Mouse (Mus musculus): ENCODE results near the gene Nectin2.
A peak's percentile ranks its signal among the peaks of the same experiment; 100 is the strongest.

Gene Nectin2

DNA sequence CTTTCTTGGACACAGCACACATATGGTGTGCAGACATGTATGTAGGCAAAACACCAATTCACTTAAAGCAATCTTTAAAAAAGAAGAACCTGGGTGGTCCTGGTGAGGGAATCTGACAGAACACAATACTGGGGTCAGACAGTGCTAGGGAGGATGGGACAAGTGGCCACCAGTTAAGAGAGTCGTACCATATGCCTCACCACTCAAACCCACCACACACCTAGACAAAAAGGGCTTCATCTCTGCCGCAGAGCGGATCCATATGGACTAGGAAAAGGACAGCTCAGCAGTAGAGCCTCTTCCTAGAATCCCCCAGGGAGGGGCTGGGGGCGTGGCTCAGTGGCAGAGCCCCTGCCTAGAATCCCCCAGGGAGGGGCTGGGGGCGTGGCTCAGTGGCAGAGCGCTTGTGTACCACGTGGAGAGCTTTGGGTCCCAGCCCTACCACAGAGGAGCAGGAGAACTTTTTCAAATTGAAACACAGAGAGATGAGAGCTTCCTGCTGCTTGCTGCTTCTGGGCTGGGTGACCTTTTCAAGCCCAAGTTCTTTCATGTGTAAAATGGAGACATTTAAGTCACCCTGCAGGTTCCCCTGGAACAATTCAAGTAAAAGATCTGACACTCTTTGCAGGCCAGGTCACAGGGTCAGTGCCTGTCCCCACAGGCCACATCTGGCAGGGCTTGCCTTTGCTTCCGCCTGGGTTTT, 8.8 kb downstream of the Nectin2 start:
- DNase-seq: no peak

DNA sequence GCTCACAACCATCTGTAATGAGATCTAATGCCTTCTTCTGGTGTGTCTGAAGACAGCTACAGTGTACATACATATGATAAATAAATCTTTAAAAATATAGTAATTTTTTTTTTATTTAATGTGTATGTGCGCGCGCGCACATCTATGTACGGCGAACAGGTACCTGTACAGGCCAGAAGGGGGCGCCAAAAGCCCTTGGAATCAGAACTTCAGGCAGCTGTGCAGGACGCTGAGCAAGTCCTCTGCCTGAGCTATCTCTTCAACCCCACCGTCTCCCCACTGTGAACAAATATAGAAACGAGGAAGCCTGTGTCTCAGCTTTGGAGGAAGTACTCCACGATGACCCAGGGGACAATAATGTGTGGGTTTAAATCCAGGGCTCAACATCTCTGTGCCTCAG, 10.0 kb downstream of the Nectin2 start:
- DNase-seq: no peak

DNA sequence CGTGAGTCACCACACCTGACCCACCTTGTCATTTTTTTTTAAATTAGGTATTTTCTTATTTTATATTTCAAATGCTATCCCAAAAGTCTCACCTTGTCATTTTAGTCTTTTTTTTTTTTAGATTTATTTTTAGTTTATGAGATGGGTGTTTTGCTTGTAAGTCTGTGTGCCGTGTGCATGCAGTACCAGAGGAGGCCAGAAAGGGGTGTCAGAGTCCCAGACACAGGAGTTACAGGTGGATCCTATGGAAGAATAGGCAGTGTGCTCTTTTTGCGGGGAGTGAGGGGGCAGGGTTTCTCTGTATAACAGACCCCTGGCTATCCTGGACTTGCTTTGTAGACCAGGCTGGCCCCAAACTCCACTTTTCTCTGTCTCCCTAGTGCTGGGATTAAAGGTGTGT, 11.5 kb downstream of the Nectin2 start:
- DNase-seq: no peak

DNA sequence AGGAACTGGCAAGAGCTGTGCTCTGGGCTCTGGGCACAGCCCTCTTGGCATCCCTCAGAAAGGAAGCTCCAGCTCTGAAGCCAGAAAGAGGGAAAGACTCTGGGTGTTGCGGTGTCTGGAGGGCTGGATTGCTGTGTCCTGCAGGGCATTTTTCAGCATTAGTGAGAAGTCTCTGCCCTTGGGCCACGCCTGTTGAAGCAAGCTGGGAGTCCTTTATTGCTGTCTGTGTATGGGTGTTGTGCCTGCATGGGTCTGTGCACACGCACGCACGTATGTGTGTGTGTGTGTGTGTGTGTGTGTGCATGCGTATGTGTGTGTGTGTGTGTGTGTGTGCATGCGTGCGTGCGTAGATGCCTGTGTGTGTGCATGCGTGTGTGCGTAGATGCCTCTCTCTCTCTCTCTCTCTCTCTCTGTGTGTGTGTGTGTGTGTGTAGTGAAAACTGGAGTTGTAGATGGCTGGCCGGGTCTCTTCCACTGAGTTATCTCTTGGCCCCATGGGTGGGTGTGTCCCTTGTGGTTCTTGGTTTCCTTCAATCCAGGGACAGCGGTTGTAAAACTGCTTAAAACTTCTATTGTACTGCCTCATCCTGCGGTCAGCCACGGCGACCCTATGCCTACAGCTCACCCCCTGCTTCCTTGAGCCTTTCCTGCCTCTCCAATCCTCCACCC, 13.8 kb downstream of the Nectin2 start:
- DNase-seq: no peak

DNA sequence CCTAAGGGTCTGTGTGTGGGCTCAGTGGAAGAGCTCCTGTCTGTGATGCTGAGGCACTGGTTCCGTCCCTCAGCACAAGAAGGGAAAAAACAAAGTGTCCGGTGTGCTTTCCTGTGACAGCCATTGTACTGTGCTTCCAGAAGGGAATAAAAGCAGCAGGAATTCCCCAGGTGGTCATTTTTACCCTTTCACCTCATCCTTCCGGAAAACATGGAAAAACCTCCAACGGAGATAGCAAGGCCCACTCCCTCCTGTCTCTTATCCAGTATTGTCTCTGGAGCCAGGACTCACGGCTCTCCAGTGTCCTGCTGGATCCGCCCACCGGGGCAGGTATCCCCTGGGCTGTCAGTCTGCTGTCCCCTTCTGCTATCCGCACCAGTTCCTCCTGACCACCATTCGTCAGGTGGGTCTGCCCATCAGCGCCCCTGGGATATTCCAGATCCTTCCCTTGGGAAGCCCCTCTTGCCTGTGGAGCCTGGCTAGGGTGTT, 16.1 kb downstream of the Nectin2 start:
- no peak for DNase-seq

DNA sequence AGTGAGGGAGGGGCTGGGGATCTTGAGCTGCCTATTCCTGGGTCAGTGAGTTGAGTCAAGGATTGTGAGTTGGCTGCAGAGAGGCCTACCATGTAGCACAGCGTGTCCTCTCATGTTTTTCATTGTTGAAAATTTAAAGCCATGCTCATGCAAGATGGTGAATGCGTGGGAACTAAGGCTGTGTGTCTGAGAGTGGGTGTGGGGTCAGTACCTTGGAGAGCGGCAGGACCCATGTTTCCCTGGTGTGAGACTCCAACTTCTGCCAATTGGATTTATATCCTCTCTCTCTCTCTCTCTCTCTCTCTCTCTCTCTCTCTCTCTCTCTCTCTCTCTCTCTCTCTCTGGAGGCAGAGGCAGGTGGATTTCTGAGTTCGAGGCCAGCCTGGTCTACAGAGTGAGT, 23.7 kb downstream of the Nectin2 start:
- no peak for DNase-seq

DNA sequence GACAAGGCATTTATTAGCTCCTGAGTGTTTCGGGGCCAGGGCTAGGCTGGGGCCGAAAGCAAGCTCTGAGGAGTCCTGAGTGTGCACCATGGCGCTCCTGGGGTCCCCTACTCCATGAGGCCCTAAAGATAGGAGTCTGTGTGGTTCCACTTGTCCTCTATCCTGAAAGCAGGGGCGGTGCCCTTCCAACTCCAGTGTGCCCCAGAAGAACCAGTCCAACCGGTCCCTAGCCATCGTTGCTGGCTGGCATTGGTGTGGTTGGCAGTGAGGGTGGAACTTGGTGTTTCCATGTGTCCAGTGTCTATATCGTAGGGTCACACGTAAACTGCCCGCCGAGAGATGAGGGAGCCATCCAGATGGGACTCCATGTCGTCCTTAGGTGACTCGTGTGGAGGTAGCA, 26.1 kb downstream of the Nectin2 start:
- no peak for DNase-seq

DNA sequence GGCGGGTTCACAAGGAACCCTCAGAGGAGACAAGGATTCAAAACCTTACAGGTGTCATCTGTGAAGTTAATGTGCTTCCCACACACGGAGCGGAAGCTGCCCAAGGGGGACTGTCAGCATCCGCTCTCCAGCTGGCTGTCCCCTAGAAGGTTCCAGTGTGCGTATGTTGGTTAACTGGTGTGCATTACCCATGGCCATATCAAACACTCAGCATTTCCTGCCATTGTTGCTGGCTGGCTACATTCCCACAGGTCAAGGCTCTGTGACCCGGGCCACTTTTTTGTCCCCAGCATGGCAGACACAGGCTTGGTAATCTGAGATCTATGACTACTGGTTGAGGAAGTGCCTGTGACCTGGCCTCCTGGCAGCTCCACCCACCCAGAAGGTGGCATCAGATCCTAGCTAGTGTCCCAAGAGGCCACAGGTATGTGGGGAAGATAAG, 27.5 kb downstream of the Nectin2 start:
- no peak for DNase-seq

DNA sequence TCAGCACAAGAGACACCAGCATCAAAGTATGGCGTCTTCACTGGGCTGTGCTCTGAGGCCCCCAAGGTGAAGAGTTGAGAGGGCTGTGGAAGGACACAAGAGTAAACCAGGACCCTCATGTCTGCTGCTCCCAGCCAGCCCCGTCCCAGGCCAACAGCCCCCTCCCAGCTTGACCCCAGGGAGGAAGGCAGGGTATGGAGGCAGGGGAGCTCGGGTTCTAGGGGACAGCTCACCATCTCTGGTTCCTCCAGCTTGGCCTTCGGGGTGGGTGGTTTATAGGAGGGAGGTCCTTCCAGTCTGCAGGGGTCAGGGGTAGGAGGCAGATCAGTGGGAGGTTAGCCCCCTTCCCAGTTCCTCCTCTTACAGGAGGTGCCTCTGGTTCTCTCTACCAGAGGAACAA, 31.1 kb downstream of the Nectin2 start:
- no peak for DNase-seq

DNA sequence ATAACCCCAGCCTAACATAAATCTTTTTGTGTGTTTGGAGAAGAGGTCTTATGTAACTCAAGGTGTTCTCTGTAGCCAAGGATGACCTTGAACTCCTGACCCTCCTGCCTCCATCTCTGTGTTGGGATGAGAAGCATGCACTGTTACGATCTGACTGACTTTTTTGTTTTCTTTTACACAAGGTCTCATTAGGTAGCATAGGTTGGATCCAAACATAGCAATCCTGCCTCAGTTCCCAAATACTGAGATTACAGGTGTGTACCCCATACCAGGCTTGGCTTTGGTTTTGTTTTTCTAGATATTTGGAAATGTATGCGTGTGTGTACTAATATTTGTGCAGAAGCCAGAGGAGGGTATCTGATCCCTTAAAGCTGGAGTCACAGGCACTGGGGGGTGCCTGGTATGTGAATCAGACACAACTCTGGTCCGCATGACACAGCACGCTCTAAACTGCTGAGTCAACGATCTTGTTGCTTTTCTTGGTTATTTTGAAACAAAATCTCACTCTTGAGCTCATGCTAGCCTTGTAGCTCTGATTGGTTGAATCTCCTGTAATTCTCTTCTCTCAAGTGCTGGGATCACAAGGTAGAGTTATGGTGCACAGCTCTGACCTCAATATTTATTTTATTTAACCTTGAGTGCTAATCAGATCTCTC, 31.9 kb downstream of the Nectin2 start:
- DNase-seq: no peak

DNA sequence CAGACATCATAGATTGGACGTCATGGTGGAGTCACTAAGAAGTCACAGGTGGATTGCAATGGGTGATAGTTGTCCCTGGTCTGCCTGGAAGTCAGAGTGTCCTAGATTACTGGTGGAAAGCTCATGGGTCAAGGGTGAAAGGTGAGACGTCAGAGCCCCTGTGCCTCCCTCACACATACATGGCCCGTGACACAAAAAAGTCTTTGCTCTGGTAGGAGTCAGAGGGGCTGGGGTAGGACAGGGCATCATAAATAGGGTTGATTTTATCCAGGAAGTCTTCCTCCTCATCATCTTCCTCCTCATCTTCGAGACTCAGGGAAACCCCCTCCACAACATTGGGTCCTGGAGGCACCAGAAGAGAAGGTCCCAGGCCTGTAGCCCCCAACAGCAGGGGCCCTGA, 32.9 kb downstream of the Nectin2 start:
- no peak for DNase-seq

DNA sequence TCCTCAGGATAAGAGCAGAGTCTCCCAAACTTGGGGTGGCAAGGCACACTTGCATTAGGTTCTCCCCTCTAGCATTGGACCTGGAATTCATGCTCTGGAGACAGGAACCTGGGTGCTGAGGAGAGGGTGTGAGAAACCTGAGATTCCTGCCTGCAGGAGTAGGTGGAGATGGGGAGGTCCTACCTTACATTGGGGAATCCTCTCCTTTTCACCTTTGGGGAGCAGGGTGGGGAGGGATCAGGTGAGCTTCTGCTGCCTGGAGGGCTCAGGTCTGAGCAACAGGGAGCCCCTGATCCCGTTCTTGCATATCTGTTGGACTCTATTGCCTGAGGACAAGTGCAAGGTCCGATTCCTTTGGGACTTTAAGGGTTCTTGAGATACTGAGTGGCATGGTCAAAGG, 33.5 kb downstream of the Nectin2 start:
- no peak for DNase-seq

DNA sequence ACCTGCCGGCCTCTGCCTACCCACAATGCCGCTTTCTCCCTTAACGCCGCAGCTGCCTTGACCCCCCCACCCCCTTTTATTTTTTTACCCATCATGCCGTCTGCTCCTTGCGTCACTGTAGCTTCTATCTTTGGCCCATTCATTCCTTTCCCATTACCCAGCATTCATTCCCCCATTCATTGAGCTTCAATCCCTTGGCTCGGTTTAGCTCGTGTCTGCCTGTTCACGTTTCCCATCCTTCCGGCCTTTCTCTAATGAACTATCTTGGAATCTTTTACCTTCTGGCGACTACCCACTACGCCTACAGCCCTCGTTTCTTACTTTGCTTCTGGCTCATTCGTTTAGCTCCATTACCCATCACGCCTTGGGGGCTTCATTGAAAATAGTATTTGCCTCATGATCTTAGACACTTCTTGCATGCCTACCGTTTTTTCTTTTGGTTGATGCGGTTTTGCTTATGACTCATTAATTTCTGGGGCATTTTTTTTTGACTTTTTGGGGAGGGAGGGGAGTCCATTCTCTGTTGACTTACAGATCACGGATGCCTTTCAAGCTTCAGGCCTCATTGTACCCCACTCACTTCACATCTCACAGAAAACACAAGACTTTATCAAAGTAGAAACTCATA, 34.1 kb downstream of the Nectin2 start:
- no peak for DNase-seq

DNA sequence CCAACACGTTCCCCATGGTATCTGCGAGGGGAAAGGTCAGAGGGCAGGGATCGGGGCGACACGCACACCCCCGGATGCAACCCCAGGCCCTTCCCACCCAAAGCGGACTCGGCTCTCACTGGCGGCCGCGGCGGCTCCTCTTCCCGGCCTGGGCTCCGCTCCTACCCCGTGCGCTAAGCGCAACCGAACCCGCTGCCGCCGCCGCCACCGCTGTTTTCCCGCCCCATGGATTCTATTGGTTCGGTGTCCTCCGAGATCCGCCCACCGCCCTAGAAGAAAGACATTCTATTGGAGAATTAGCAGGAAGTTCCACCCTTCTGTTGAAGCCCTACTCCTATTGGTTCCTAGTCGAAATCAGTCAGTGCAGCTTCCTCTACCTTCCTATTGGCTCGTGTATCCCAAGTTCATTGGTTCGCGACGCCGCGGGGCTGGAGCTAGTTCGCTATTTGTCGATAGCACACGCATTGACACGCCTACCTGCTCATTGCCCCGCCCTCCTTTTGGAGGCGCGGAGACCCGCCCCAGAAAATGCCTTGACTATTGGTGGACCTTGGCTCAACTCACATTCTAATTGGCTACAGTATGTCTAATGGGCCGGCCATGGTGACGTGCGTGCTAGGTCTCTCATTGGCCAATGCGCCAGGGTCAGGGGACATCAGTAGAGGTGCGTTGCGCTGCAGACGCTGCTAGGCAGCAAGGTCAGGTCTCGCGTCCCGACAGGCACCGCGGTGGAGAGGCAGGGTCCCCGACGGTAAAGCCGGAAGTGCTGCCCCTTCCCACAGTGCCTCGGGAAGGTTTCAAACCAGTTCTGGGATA, 34.8 kb downstream of the Nectin2 start, which contains the start of gene Tomm40:
Gene Tomm40 (minus strand): TSS at position 200 of the 816 bp plus-strand sequence.
- DNase-seq: peak; percentile 99

DNA sequence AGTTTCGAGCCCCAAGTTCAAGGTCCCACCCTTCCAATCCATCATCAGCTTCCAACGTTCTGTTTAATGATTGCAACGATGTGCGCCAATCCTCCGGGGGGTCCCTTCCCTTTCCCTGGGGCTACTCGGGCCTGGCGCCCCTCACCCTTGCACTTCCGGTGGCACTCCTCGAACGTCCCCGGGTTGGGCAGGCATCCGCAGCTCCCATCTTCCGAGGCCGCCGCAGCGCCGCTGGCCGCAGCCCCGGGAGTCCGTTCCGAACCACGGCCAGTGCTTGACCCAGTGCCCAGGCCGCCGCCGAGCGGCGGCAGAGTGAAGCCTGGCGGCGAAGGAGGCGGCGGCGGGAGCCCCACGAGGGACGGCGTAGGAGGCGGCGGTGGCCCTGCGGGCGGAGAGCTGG, 35.4 kb downstream of the Nectin2 start:
- DNase-seq: no peak

DNA sequence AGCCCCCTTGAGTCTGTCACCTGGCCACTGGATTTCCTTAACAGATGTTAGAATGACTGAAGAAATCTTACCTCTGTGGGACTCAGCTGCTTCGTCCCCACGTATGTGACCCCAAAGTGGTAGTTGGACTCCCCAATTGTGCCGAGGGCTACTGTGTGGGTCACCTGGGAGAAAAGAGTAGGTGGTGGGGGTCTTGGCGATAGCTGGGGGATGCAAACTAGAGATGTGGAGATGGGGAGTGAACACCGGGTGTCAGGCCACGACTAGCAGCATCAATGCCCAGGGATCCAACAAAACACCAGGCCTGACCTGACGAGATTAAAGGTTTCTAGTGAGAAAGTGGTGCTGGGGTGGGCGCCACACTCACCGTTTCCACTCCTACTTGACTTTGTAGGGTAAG, 36.7 kb downstream of the Nectin2 start:
- DNase-seq: no peak

DNA sequence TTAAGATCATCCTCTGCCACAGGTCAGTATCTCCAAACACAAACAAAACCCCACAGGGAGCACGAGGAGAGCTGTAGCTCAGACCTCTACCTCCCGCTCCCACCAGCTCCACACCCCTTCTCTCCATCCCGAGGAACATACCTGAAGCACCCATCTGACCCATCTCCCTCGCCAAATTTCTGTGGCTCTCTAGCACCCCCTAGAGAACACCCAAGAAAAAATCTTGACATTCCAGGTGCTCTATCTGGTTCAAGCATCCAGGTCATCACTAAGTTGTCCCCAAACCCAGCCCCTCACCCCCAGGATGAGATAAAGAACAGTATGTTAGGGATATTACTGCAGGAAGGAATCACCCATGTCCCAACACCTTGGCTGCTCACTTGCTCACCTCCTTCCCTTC, 37.1 kb downstream of the Nectin2 start:
- DNase-seq: peak; percentile 44

DNA sequence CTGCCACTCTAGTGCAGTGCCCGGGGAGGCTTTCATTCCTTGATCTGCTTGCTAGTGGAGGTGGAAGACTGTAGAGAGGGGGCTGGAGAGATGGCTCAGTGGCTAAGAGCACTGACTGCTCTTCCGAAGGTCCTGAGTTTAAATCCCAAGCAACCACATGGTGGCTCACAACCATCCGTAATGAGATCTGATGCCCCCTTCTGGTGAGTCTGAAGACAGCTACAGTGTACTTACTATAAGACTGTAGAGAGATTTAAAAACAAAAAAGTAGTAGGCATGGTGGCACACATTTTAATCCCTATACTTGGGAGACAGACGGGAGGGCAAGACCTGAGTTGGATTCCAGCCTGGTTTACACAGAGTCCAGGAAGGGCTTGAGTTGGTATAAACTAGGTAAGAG, 37.9 kb downstream of the Nectin2 start:
- no peak for DNase-seq

DNA sequence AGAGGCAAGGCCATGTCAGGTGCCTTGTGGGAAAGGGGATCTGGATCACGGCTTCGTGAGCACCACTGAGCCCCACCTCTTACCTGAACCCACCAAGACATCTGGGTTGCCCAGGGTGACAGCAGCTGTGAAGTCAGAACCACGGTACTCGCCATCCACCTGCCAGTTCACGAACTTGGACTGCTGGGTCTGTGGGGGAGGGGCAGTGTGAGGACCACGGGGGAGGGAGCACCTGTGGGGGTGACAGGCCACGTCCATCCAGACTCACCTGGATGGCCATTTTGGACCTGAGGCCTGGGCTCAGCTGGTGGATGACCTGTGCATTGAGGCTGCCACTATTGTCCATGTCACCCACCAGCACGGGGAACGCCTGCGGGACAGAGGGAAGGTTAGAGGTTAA, 39.6 kb downstream of the Nectin2 start:
- DNase-seq: no peak

DNA sequence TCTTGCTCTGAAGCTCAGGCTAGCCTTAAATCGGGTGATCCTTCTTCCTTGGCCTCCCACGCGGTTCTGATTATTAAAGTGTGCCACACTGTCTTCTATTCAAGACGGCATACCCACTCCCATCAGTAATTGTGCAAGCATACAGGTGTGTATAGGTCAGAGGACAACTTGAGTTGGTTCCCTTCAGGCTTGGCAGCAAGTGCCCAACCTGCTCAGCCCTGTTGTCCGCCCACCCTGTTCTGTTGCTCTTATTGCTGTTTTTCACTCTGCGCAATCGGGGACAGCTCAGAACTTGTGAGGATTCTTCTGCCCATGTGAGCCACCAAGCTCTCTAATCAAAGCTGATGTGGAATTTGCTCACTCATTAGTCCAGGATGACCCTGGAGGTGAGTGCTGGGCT, 45.0 kb downstream of the Nectin2 start:
- DNase-seq: no peak

DNA sequence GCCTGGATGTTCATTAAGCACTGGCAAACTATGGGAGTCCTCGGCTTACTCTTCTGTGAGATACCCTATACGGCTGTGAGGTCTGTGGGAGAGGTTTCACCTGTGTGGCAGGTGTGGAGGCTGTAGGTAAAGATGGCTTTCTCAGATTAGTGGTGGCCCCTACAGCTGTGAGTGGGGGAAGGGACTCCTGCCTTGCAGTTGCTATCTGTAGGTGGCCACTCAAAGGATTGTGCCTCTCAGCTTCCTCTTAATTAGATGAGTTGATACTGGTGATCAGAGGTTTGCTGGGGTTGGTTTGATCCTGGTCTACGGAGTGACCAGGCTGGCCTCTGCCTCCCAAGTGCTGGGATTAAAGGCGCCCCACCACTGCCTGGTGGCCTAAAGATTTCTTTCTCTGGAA, 45.8 kb downstream of the Nectin2 start:
- DNase-seq: no peak

DNA sequence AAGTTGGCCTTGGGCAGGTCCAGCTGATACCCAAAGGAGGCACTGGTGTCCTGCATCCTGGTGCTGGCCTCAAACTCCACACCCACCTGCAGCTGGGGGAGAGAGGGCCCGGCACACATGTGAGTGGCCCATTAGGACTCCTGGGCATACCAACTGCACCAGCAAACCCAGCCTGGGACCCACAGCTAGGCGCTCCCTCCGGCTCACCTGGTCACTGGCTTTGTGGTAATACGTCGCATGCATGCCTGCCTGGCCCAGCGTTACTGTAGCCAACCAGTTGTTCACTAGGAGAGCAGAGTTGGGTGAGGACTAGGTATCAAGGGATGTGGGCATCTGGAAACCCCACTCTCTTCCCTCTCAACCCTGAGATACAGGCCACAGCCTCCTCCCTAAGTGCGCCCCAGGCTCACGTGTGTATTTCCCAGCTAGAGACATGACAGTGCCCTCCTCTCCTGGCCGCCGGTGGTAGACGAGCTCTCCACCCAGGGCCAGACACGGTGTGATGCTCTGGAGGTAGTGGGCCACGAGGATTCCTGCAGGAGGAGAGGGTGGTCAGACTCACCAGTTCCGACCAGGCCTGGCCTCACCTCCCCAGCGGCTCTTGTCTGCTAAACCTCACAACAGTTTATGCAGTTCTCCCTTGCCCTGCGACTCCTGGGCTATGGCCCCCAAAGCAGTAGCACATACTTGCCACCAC, 47.3 kb downstream of the Nectin2 start:
- no peak for DNase-seq

All from cerebellum, adult 11 months (tissue).